ENCODE assay signal across 10 mouse cellular contexts in genomic region chr8:87570880-87571279, GRCm38 (mm10). TPM values are rescaled to one million over a fixed set of nuclear protein-coding genes. Genes with fewer than 3 reads are reported as not detected.
DNase-seq lines count a peak whose midpoint lies in the region; ATAC-seq and TF ChIP-seq lines count a peak whose summit lies in the region.
"Had no signal": no experiment of that assay in that cellular context is flagged by ENCODE, and none has a peak within 500 bp of the region (broad histone marks: within the 10 kb centered on the region; RNA-seq: fewer than 3 reads in every experiment).

No protein-coding gene starts in this region.

- no peak for DNase-seq in left cerebral cortex, adult 2 months (ENCODE audit: extremely low spot score in 1 of 2, low spot score in 2 of 2)
- no peak for DNase-seq in left cerebral cortex, postnatal 36 days (ENCODE audit: low spot score in 2 of 2)
- peak; percentile 42 for DNase-seq in brain, embryonic 14.5 days (ENCODE audit: low read depth)
- DNase-seq in forelimb bud, embryonic 11.5 days (ENCODE audit: low read depth, low spot score): peak; percentile 48
- peak; percentile 36 for DNase-seq in midbrain, embryonic 14.5 days
- DNase-seq in testis, postnatal 14 days (ENCODE audit: low spot score): no peak
- DNase-seq in c-Kit-positive CD71-positive TER-119-positive erythroid progenitor cells, embryonic 14.5 days (ENCODE audit: low spot score): no peak
- no peak for DNase-seq in ovary, postnatal 10 days (ENCODE audit: low spot score)

- H3K4me2 ChIP-seq in midbrain, embryonic 14.5 days (ENCODE audit: low read length): peak overlapping the region; percentile 40

- peak; percentile 35 for TF ChIP-seq CTCF in left cerebral cortex, adult 2 months (IDR thresholded peaks at IDR 0.05)
- peak; percentile 51; the same call in 1 of the 2 replicates for TF ChIP-seq CTCF in brain, embryonic 14.5 days (IDR thresholded peaks at IDR 0.05; ENCODE audit: borderline replicate concordance, extremely low read depth, insufficient read depth, insufficient read length)

- no peak overlapping the region for H3K9ac ChIP-seq in midbrain, embryonic 14.5 days (replicated peaks; ENCODE audit: low read length)

- H3K27ac ChIP-seq in left cerebral cortex, adult 2 months: no peak overlapping the region
- H3K27ac ChIP-seq in midbrain, embryonic 14.5 days (replicated peaks; ENCODE audit: low read depth, low read length): no peak overlapping the region

- WGBS in midbrain, embryonic 14.5 days: 14% methylated on average over 7 of the region's 7 CpGs

- H3K4me3 ChIP-seq in left cerebral cortex, adult 2 months: no peak overlapping the region
- no peak overlapping the region for H3K4me3 ChIP-seq in midbrain, embryonic 14.5 days (replicated peaks; ENCODE audit: low read depth, low read length)

- H3K4me1 ChIP-seq in midbrain, embryonic 14.5 days (ENCODE audit: control insufficient read depth, insufficient read depth, low read length): 0 out of 2 replicates have a peak, but pooled peaks cover 9% of the 10 kb centered on the region

- intact Hi-C loops in left cerebral cortex, adult 2 months (cut with DNase I): no loop called here
- intact Hi-C loops in left cerebral cortex, postnatal 36 days (cut with DNase I): no loop called here

- TF ChIP-seq POLR2A in brain, embryonic 14.5 days (IDR thresholded peaks at IDR 0.05; ENCODE audit: borderline replicate concordance, extremely low read depth, insufficient read depth, insufficient read length, poor library complexity, severe bottlenecking): no peak

- no peaks in the 10 kb centered on the region for H3K27me3 ChIP-seq in midbrain, embryonic 14.5 days (ENCODE audit: control insufficient read depth, insufficient read depth, low read length)

- no peaks in the 10 kb centered on the region for H3K36me3 ChIP-seq in midbrain, embryonic 14.5 days (ENCODE audit: control insufficient read depth, insufficient read depth, low read length)

- no peaks in the 10 kb centered on the region for H3K9me3 ChIP-seq in midbrain, embryonic 14.5 days (ENCODE audit: control insufficient read depth, low read length)

- no peak for ATAC-seq in midbrain, embryonic 14.5 days (ENCODE audit: low FRiP score, low TSS enrichment)

RNA-seq across cellular contexts. Expression of gene 4933402J07Rik, which starts 7.2 kb away (rescaled TPM):
- total RNA-seq in left cerebral cortex, adult 2 months (2021): not detected
- total RNA-seq in left cerebral cortex, postnatal 36 days (2021): not detected
- polyA plus RNA-seq in brain, embryonic 14.5 days (2012; rRNA removed): not detected in 2 replicates
- polyA plus RNA-seq in midbrain, embryonic 14.5 days (2014; fragmentation: Nextera tagmentation; extraction: Ambion mirVana): not detected in 2 replicates
- total RNA-seq: common myeloid progenitor, adult 5-6 weeks; neutrophil, adult 5-6 weeks had no signal

Comparison
In these comparisons a context has a peak if more than half of its experiments do, and no peak if none do; other contexts are left out.
1. DNase-seq: peak in brain, embryonic 14.5 days (single experiment), forelimb bud, embryonic 11.5 days (single experiment) and midbrain, embryonic 14.5 days (single experiment); none in left cerebral cortex, adult 2 months (0 of 2), left cerebral cortex, postnatal 36 days (0 of 2), testis, postnatal 14 days (single experiment), c-Kit-positive CD71-positive TER-119-positive erythroid progenitor cells, embryonic 14.5 days (single experiment) and ovary, postnatal 10 days (single experiment).